Mouse (Mus musculus) frontal cortex, postnatal 14 days (tissue): ENCODE results near the gene Ropn1l.

ENCODE experiments used
- DNase-seq, 2 experiments: peaks; one replicate each; pipeline ENCODE4 v3.0.0; 2022; ENCODE audit warnings: low spot score in 2 of 2

Ropn1l gene

DNA sequence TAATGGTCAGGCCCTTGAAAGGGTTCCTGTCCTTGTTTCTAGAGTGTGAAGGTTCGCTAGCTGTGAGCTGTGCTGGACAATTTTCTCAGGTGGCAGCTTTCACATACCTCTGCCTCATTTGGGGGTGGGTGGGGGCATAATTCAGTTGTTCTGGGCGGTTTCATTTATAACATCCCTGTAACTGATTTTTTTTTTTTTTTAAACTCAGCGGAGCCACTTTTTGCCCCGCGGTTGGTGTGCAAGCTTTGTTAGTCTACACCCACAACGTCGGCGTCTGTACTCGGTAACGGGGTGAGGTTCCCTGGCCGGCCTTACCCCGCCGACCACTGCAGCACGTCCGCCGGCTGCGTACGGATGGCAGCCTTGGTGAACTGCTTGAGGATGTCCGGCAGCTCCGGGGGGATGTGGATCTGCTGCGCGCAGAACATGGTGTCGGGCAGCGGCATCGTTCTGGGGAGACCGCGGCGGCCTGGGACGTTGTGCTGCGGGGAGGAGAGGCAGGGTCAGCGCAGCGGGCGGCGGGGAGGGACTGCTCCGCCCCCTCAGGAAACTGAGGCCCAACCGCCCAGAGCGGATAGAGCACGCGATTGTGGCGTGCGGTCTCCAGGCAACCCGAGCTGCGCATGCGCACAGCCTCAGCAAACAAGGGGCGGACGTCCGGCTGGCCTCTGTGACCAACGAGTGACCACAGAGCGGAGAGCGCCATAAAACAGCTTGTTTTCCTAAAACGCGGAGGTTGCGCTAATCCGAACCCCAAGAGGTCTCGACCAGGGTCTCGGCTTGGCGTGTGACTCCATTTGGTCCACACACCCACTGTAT, at the start of gene Ropn1l:
Ropn1l (minus strand) TSS at position 640 of the 819 bp plus-strand sequence.
- DNase-seq = peak; percentile 84 to 85

DNA sequence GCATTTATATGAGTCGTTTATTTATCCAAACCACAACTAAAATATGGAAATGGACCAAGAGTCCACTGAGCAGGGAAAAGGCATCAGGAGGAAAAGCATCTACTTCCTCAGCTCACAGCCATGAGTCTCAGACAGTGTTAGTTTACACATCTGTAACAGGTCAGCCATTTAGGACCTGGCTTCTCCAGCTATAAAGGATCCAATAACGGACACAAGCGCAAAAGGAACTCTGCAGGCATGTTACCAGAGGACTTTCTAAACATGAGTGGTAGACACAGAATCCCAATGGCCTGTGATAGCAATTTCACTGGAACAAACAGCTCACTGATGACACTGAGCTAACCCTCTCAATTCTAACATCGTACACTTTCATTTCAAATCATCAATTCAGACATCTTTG, 49.5 kb upstream of the Ropn1l start:
- no peak for DNase-seq

DNA sequence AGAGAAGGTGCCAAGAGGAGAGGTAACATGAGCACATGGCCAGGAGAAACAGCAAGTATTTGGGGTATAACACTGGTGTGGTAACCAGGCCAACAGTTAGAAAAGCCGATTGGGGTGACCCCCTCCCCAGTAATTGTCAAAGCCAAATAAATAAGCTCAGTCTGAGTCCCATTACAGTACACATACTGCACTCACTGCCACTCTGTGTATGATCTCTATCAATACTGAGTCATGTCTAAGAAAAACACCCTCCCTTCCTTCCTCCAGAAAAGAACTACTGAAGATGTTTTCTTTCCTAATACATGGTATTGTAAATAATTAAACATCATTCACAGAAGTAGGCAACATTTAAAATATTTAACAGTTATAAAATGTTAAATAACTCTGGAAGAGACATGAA, 48.8 kb upstream of the Ropn1l start:
- no peak for DNase-seq

DNA sequence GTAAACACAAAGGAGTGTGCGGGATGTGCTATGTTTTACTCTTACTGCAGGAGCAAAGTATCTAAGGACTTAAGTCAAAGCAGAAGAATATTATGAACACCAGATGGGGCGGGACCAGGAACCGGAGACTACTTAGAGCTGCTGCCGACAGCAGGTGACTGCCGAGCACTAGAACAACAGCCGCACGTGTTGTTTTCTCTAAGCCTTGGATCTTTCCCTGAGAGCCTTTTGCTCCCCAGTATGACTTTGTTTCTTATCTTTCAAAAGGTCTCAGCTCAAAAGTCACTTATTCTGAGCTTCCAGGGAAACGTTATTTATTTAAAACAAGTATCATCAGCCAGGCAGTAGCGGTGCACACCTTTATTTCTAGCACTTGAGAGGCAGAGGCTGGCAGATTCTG, 41.3 kb upstream of the Ropn1l start:
- DNase-seq = no peak

DNA sequence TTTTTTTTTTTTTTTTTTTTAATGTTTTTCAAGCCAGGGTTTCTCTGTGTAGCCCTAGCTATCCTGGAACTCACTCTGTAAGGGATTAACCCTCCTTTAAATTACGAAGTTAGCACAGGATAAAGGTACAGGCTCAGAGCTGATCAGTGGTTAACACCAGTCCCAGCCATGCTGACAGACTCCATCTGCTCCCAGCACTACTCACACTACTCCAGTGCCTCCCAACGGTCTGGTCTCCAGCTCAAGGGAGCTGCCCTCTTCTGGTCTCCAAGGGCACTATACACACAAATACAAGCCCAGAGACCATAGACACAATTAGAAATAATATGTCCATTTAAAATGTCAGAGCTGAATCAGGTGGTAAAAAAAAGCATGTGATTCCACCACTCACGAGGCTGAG, 40.8 kb upstream of the Ropn1l start:
- DNase-seq = no peak

DNA sequence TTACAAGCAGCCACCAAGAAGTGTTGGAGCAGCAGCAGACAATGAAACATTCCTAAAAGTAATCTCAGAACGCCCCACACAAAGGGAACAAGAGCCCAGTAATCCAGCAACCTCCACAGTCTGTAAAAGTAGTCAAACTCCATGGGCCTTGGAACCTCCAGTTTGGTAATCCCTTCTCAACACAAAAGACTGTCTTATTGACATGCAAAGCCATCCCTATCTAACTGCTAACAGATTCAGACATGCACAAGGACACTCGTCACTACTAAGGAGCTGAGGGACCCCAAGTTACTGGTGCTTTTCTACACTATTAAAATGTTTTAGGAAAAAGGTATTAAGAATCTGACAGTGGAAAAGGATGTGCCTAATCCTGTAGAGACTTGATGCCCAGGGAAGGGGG, 33.9 kb upstream of the Ropn1l start:
- no peak for DNase-seq

DNA sequence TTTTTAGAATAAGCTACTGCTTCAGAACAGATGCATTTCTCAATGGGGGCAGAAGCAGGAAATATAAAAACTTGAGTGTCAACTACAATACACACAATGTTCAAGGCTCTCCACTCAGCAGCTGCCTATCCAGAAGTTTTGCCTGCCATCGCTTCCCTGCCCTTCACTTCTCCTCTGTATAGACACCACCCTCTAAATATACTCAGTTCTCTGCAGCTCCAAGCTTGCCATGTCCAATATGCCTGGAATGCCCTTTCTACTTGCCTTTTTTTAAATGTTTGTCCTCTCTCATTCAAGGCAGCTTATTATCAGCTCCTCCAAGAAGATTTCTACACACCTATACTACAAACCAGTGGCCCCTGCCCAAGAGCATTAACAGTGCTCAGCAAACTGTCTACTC, 23.1 kb upstream of the Ropn1l start:
- DNase-seq = no peak

DNA sequence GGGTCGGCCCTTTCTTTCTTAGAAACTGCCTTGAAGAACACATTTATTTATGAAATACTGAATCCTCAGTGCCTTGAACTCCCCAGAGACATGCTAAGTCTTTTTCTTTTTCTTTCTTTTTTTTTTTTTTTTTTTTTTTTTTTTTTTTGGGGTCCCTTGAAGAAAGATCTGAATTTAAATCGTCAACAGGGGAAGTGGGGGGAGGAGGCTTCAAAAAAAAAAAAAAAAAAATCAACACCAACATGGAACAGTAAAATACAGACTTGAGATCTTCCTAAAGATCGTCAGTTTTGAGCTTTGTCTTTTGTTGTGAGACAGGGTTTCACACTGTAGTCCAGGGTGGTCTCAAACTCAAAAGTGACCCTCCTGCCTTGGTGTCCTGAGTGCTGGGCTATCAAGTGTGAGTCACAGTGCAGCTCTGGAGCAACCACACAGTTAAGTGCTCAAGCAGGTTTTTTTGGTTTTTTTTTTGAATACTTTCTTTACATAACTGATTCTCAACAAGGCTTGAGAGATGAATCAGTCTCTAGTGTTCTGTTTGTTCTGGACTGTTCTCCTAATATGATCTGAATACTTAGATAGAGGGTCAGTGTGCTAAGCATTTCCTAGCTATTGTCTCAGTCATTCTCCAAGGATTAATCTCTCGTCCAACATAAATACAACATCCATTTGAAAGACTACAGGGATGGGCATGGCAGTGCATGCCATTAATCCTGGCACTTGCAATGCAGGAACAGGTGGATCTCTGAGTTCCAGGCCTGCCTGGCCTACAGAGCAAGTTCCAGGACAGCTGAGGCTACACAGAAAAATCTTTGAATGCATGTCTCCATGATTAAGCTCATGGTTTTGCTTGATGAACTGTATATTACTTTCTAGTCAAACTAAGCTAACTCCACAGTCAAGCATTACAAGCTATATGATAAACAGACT, 19.4 kb upstream of the Ropn1l start:
- DNase-seq = no peak

DNA sequence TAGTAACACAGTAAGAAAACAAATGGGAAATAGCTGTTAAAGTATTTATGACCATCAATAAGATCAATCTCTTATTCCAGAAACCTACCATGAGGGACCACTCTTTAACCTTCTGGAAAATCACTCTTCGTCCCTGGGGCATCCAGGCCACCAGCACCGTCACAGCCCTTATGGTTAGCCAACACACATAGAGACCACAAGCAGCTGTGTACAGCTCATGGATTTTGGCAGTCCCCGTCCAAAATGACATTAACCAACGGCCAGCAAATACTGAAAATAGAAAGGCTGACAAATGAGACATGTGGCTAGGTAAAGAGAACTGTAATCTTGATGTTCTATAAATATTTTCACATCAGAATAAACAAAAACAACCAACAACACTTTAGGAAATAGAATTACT, 18.0 kb upstream of the Ropn1l start:
- no peak for DNase-seq

DNA sequence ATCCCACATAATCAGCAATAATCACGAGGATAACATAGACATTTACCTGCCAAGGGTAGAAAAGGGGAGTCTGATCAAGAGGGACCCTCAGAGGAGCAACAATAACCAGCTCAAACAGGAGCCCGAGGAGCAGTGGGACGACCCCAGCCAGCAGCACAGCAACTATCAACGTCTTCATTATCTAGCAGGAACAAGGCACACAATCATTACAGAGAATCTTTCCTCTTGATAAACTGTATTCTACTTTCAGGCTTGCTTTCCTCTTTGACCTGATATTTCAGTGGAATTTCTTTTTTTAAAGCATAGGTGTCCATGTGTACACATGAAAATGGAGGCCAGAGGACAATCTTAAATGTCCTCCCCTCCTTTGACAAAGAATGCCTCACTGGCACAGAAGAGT, 16.0 kb upstream of the Ropn1l start:
- no peak for DNase-seq

DNA sequence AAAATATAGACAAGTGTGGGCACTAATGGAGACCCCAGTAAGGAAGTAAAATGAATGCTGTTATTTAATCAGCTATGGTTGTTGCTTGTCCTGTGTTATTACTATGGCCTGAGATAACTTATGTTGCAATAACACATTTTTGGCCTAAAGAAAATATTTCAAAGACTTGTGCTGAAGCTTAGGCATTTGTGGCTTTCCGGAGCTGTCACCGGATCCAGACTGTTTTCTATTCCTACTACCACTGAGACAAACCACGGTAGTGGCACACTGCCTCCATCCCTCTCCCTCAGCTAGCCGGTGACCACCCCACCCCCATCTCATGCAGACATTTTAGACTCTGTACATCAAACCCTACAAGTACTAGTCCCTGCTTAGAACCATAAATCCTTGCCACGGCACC, 15.3 kb upstream of the Ropn1l start:
- DNase-seq = no peak

DNA sequence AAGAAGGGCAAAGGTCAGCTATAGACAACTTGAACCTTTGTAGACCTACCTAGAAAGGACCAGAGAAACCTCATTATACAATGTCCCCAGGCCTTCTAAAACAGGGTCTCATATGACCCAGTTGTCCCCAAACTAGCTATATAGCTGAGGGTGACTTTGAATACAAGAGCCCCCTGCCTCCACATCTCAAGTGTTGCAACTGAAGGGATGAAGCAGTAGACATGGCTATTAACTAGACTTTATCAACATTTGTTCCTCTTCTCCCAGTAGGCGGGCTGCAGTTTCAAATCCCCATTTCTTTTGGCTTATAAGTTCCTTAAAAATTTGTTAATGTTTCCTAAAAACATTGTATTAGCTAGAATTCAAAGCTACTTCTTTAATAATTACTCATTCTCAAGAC, 13.2 kb upstream of the Ropn1l start:
- no peak for DNase-seq

DNA sequence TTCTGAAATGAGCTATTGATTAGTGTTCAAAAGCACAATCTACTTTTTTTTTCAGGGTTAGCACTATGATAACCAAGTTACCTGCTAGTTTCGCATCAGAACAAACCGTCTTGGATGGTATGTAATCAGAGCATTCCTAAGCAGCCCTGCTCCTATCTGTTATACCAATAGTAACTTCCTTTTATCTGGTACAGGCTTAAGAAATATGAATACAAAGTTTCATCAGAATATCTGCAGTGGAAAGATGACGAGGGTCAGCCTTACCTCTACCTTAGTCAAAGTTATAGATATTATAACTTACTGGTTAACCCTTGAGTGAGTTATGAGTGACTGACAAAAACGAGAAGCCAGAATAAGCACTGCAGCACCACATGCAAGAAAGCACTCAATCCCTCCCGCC, 12.8 kb upstream of the Ropn1l start:
- DNase-seq = no peak

DNA sequence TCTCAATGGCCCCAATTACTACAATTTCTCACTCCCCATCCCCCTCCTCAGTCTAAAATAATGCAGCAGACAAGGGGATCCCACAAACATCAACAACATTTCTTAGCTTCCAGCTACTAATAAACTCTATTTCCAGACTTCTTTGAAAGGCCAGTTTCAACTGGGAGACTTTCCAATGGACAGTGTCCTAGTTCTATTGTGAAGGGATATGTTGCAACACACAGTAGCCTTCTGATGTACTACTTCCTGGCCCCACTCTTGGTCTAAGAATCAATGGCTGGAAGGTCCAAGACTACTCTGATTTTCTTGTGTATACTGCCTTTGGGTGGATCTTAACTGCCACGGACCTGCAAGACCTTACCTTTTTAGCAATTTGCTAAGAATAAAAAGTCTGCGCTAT, 12.3 kb upstream of the Ropn1l start:
- no peak for DNase-seq

DNA sequence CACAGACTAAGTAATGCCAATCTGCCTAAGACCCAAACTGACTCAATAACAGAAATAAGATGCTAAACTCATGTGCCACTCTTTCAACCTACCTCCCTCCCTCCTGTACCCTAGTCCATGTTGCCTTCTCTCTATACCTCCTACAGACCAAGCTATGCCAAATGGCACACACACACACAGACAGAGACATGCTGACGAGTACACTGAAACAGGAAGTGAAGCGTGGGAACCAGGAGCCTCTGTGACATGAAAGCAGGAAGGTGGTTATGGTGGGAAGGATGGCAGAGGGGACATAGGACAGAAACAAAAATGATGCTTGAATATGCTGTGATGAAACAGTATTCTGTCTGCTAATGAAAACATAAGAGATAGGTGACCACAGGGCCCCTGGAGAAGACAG, 7.0 kb upstream of the Ropn1l start:
- no peak for DNase-seq

DNA sequence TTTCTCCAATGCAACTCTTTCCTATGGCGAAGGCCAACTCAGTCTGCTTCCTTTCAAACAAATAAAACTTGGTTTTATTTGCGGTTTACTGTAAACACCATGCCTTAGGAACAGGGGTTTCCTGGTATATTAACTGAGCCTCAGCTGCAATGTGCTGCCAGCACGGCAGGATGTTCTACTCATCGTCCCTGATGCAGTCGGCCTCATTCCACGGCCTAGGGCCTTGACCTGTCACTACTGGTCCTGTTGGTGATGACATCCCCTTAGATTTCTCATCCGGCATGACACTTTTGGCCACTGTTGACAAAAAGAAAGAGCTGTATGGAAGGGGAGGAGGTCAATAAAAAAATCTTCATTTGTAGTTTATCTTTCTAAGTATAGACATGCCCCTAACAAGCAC, 4.5 kb upstream of the Ropn1l start:
- DNase-seq = no peak

DNA sequence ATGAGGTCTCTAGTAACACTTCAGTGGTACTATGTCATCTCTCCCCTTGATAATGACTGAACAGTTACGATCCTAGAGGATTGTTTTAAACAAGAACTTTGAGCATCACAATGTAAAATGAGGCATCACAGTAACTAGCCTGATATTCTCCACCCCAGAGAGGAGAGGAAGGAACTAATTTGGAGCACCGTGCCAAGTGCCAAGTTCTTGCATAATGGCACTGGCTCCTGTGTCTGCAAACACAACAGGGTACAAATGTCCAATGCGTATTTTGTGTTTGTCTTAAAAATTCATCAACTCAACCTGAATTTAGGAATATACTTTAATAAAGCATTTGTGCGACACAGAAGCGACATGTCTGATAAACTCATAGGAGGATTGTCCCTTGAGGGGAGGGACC, 2.8 kb upstream of the Ropn1l start:
- no peak for DNase-seq

DNA sequence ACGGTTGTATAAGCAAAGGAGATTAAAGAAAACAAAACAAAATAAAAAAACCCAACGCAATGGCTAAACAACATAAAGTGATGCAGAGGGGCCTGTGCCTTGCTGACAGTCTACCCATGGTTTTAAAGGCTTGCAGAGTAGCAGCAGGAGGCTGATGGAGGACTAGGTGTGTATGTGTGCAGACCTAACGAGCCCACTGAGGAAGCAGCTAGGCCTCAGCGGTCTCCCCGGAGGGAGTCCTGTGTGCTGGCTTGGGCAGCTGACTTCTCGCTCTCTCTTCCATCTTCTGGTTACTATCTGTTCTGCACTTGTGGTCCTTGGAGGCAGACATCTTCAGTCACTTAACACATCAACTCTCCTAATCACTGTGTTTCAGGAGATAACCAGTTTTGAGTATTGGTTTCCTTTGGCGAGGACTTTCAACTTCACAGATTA, 1.3 kb upstream of the Ropn1l start:
- no peak for DNase-seq

DNA sequence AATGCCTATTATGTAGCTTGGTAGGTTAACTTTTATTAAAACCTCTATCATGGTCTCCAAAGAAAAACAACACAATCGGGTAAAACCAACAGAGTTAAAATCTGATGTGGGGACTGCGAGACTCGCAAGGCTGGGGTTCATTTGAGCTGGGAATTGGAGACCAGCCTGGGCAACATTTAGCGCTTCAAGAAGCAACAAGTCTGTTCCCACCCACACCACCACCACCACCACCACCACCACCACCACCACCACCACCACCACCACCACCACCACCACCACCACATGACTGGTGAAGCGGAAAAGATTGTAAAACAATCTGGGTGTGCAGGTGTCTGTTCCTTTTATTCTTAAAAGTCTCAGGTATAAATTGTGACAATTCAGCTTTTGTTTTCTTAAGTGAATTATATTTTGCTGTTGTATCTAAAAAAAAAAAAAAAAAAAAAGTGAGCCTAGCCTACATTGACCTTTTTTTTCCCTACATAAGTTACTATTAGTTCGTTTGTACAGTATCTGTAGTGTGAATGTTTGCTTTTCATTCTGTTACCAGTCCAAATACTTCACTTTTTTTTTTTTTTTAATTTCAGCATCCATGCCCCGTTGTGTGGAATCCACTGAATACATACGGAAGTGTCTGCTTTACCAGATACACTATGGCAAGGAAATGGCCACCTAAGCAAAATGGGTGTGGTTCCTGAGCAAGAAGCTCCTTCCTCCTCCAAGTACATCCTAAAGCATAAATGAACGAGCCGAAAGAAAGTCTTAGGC, 741 bp upstream of the Ropn1l start:
- DNase-seq = no peak

DNA sequence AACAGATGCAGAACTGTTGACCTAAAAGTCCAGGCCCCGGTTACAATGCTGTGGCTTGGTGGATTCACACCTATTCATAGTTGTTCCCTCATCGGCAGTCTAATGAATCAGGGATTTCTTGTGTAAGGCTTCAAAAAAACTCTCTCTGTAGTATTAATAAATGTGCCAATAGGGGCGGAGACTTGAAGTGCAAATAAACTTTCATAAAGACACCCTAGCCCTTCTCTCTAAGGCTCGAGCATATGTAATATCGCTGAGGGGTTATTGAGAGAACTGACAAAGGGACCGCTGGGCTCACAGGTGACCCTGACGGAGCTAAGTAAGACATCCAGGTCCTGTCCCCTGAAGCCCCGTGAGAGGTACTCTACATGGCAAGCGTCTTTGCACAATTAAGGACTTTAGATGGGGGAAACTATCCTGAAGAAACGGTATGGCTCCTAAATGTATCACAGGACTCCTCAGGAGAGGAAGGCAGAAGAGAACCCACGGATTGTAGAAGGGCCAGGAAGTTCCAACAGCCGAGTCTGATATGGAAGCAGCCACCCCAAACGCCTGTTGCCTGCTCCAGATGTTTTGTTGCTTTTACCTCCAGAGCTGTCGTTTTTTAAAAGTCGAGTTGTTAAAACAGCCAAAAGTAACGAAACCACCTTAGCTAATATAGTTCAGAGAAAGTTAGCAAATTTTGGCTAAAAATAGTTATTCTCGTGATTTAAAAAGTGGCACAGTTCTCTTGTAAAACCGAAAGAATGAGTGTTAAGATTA, 1.0 kb downstream of the Ropn1l start:
- no peak for DNase-seq

DNA sequence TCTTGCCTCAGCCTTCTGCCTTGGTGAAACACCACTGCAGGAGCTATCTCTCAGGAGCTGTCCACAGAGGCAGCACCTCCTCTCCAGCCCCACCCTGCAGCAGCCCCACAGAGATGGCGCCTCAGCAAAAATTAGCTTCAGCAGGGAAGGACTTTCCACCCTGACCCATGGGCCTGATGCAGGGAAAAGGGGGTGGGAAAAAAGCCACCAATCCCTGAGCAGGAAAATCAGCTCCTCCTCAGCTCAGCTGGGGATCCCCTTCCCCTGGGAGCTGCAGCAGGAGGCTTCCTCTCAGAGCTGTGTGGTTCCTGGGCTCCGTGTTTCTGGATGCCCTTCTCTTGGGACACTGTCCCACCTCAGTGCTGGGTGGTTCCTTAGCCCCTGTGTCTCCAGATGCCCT, 3.8 kb downstream of the Ropn1l start:
- DNase-seq = no peak
